Mouse (Mus musculus) heart, embryonic 11.5 days (tissue): ENCODE measurements around the gene Dhodh. TPM values are rescaled to one million over a fixed set of nuclear protein-coding genes. Genes with fewer than 3 reads are reported as not detected.

Experiments
- ATAC-seq: fragments of 200-750 bp; cut with Nextera tagmentation; replicated peaks from 2 replicates; pipeline ENCODE4 v1.8.0; 2017; ENCODE audit warnings: moderate library complexity; ENCODE audit not compliant: insufficient number of reproducible peaks, low FRiP score, low TSS enrichment
- H3K27ac ChIP-seq: fragments of 300-500 bp; sonication (generic); 2 replicates; pipeline ENCODE4 v1.5.1; 2014; ENCODE audit warnings: mild to moderate bottlenecking, low read depth, low read length
- H3K27me3 ChIP-seq: fragments of 300-500 bp; sonication (generic); 2 replicates; pipeline ENCODE4 v1.6.1; 2014; ENCODE audit warnings: mild to moderate bottlenecking, low read length, mixed read lengths; ENCODE audit not compliant: control insufficient read depth, insufficient read depth
- H3K36me3 ChIP-seq: fragments of 300-500 bp; sonication (generic); 2 replicates; pipeline ENCODE4 v1.6.1; 2014; ENCODE audit warnings: mild to moderate bottlenecking, low read length, moderate library complexity, mixed read lengths; ENCODE audit not compliant: control insufficient read depth, insufficient read depth
- H3K4me1 ChIP-seq: fragments of 300-500 bp; sonication (generic); 2 replicates; pipeline ENCODE4 v1.6.1; 2014; ENCODE audit warnings: low read length; ENCODE audit not compliant: control insufficient read depth, insufficient read depth
- H3K4me2 ChIP-seq: fragments of 300-500 bp; sonication (generic); 2 replicates; pipeline ENCODE4 v1.6.1; 2014; ENCODE audit warnings: mild to moderate bottlenecking, moderate library complexity
- H3K4me3 ChIP-seq: fragments of 300-500 bp; sonication (generic); 2 replicates; pipeline ENCODE4 v1.5.1; 2014; ENCODE audit warnings: low read depth, low read length
- H3K9ac ChIP-seq: fragments of 300-500 bp; sonication (generic); 2 replicates; pipeline ENCODE4 v1.6.1; 2014; ENCODE audit warnings: mild to moderate bottlenecking, low read depth, low read length, moderate library complexity
- H3K9me3 ChIP-seq: fragments of 300-500 bp; sonication (generic); replicated peaks from 2 replicates; pipeline ENCODE4 v1.6.1; 2016; ENCODE audit warnings: low read length; ENCODE audit not compliant: control insufficient read depth
- whole genome bisulfite sequencing: fragments of 180-500 bp; shearing (Covaris S2); extraction: QIAGEN DNeasy Blood & Tissue Kit; methylation state at CpG from one replicate; pipeline ENCODE4 v1.1.7; 2014; ENCODE audit not compliant: insufficient replicate concordance; 5-methylcytosine and 5-hydroxymethylcytosine counted together
- polyA plus RNA-seq: library from polyadenylated mRNA; unstranded; fragments of >200 nt; fragmentation: Nextera tagmentation; extraction: Ambion mirVana; gene quantifications from 2 replicates; pipeline ENCODE4 v1.2.1, GENCODE M21; 2014

Dhodh gene
- polyA plus RNA-seq, 1 experiment from 2014 or later = 32.2 TPM

- H3K9me3 ChIP-seq = peaks cover 1% of the 10 kb centered on the region; the same call in 1 of the 2 replicates
- WGBS = 67% methylated on average over 8 of the region's 8 CpGs
- H3K4me1 ChIP-seq = no peaks in the 10 kb centered on the region
- no peak within 1 kb of the TSS for H3K27ac ChIP-seq
- H3K27me3 ChIP-seq = 0 out of 2 replicates have a peak, but pooled peaks cover 3% of the 10 kb centered on the region
- no peak for ATAC-seq
- no peak within 1 kb of the TSS for H3K4me2 ChIP-seq
- no peak within 1 kb of the TSS for H3K9ac ChIP-seq
- H3K36me3 ChIP-seq = no peaks in the 10 kb centered on the region
- H3K4me3 ChIP-seq = no peak within 1 kb of the TSS
These were observed 29.6 kb downstream of the Dhodh start, which contains the start of gene Hp for GRCm38 (mm10) chr8:109578900-109579301. TSS of gene Hp (minus strand) at chr8:109579172.

- H3K4me2 ChIP-seq = no peak overlapping the region
- H3K4me1 ChIP-seq = no peaks in the 10 kb centered on the region
- no peaks in the 10 kb centered on the region; the same call in 1 of the 2 replicates for H3K36me3 ChIP-seq
- H3K27me3 ChIP-seq = 0 out of 2 replicates have a peak, but pooled peaks cover 3% of the 10 kb centered on the region
- H3K9ac ChIP-seq = no peak overlapping the region
- H3K9me3 ChIP-seq = no peaks in the 10 kb centered on the region
- 82% methylated on average over 4 of the region's 4 CpGs for WGBS
- no peak overlapping the region for H3K4me3 ChIP-seq
- ATAC-seq = no peak
- no peak overlapping the region for H3K27ac ChIP-seq
These were observed 32.2 kb downstream of the Dhodh start for GRCm38 (mm10) chr8:109576311-109576710.

GRCm38 (mm10) chr8:109571139-109571538 is 37.3 kb downstream of the Dhodh start:
- no peak overlapping the region for H3K27ac ChIP-seq
- H3K27me3 ChIP-seq = no peaks in the 10 kb centered on the region
- ATAC-seq = no peak
- peaks cover 4% of the 10 kb centered on the region; the same call in 1 of the 2 replicates for H3K36me3 ChIP-seq
- no peak overlapping the region for H3K4me3 ChIP-seq
- peaks cover 6% of the 10 kb centered on the region; the same call in 1 of the 2 replicates for H3K4me1 ChIP-seq
- H3K4me2 ChIP-seq = no peak overlapping the region
- H3K9ac ChIP-seq = no peak overlapping the region
- no peaks in the 10 kb centered on the region for H3K9me3 ChIP-seq
- WGBS = 86% methylated on average over 12 of the region's 12 CpGs

GRCm38 (mm10) chr8:109565498-109566333 is 42.8 kb downstream of the Dhodh start, which contains the start of the genes Dhx38 and Txnl4b:
TSS of gene Dhx38 (minus strand) at chr8:109565861.
TSS of gene Txnl4b (plus strand) at chr8:109565892.
- peak within 1 kb of the TSS; percentile 97 for H3K9ac ChIP-seq
- peak; percentile 99 for ATAC-seq
- H3K4me2 ChIP-seq = peak within 1 kb of the TSS; percentile 77
- WGBS = under 1% methylated on average over 52 of the region's 52 CpGs
- H3K4me3 ChIP-seq = peak within 1 kb of the TSS; percentile 81
- no peaks in the 10 kb centered on the region for H3K27me3 ChIP-seq
- peaks cover 13% of the 10 kb centered on the region for H3K4me1 ChIP-seq
- H3K36me3 ChIP-seq = peaks cover 11% of the 10 kb centered on the region
- H3K9me3 ChIP-seq = no peaks in the 10 kb centered on the region
- peak within 1 kb of the TSS; percentile 91 for H3K27ac ChIP-seq

- WGBS = 4% methylated on average over 10 of the region's 10 CpGs
- no peak for ATAC-seq
- Histone ChIP-seq H3K4me3 (peak overlapping the region; percentile 81), H3K27me3 (no peaks in the 10 kb centered on the region), H3K4me2 (peak overlapping the region; percentile 77), H3K36me3 (peaks cover 19% of the 10 kb centered on the region), H3K9me3 (no peaks in the 10 kb centered on the region), H3K4me1 (peaks cover 13% of the 10 kb centered on the region), H3K27ac (peak overlapping the region; percentile 91; the same call in 1 of the 2 replicates), H3K9ac (peak overlapping the region; percentile 97)
These were observed 43.7 kb downstream of the Dhodh start for GRCm38 (mm10) chr8:109564766-109565165.

GRCm38 (mm10) chr8:109563881-109564280 is 44.6 kb downstream of the Dhodh start:
- no peaks in the 10 kb centered on the region for H3K27me3 ChIP-seq
- H3K9ac ChIP-seq = no peak overlapping the region
- no peak overlapping the region for H3K27ac ChIP-seq
- 78% methylated on average over 2 of the region's 2 CpGs for WGBS
- ATAC-seq = no peak
- H3K4me3 ChIP-seq = no peak overlapping the region
- H3K36me3 ChIP-seq = peaks cover 24% of the 10 kb centered on the region
- H3K4me2 ChIP-seq = no peak overlapping the region
- no peaks in the 10 kb centered on the region for H3K9me3 ChIP-seq
- peaks cover 13% of the 10 kb centered on the region for H3K4me1 ChIP-seq

- no peak for ATAC-seq
- H3K4me2 ChIP-seq = no peak overlapping the region
- H3K4me1 ChIP-seq = no peaks in the 10 kb centered on the region
- H3K27ac ChIP-seq = no peak overlapping the region
- peaks cover 71% of the 10 kb centered on the region for H3K36me3 ChIP-seq
- H3K9ac ChIP-seq = no peak overlapping the region
- no peak overlapping the region for H3K4me3 ChIP-seq
- 35% methylated on average over 3 of the region's 3 CpGs for WGBS
- H3K27me3 ChIP-seq = no peaks in the 10 kb centered on the region
- H3K9me3 ChIP-seq = no peaks in the 10 kb centered on the region
These were observed 56.8 kb downstream of the Dhodh start for GRCm38 (mm10) chr8:109551663-109552062.

- no peak for ATAC-seq
- no peak overlapping the region for H3K4me2 ChIP-seq
These were observed 64.4 kb downstream of the Dhodh start for GRCm38 (mm10) chr8:109544049-109544448.

More at GRCm38 (mm10) chr8:109544049-109544448, 64.4 kb downstream of the Dhodh start:
- 48% methylated on average over 3 of the region's 3 CpGs for WGBS
- H3K36me3 ChIP-seq = peaks cover 12% of the 10 kb centered on the region
- no peak overlapping the region for H3K9ac ChIP-seq
- H3K27ac ChIP-seq = no peak overlapping the region
- no peaks in the 10 kb centered on the region for H3K27me3 ChIP-seq
- no peak overlapping the region for H3K4me3 ChIP-seq
- no peaks in the 10 kb centered on the region for H3K4me1 ChIP-seq
- H3K9me3 ChIP-seq = no peaks in the 10 kb centered on the region
